Mouse (Mus musculus): ENCODE measurements around the gene Zfp105. TPM values are rescaled to one million over a fixed set of nuclear protein-coding genes. Genes with fewer than 3 reads are reported as not detected.
A peak's percentile ranks its signal among the peaks of the same experiment; 100 is the strongest.

Zfp105 gene
- polyA plus RNA-seq, 1 experiment = 0.23 TPM

DNA sequence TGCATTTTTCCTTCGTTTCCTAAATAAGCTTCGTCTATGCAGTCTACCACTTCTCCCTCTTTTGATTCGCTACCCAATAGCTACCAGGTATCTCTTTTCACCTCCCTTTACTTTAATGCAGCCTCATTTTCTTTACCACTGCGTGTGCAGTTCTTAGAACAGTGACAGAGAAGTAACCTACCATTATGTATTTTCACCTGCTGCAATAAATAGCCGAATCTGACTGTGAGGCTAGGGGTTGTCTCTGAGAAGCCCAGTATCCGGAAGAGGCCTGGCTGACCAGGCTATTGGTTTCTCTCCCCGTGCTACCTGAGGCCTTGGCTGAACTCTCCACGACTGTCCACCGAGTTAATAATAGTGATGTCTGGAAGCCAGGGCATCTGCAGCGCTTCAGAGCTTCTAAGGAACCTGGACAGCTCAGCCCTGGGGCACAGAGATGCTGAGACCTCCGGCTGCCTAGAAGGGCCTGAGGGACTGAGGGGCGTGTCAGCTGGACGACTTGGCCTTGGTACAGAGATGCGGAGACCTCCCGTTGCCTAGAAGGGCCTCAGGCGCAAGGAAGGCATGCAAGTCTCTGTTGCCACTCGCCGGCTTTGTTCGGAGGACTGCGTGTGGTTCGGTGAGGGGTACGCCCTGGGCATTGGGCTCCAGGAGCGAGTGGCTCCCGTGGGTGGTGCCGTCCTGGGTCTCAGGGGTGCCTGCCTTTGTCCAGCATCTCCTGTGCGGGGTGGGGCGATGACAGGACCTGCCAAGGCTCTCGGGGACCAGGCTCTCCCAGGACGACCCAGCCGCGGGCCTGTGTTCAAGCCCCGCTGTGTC, 19.9 kb upstream of the Zfp105 start:
- H3K27me3 ChIP-seq (ENCODE audit: control insufficient read depth, insufficient read depth, low read length) = no peaks in the 10 kb centered on the region
- H3K36me3 ChIP-seq (ENCODE audit: control insufficient read depth, insufficient read depth, low read length) = no peaks in the 10 kb centered on the region
- no peak overlapping the region for H3K4me3 ChIP-seq (ENCODE audit: control insufficient read depth, insufficient read depth, low read length)
- DNase-seq = no peak
- no peaks in the 10 kb centered on the region for H3K4me1 ChIP-seq (replicated peaks; ENCODE audit: control insufficient read depth, insufficient read depth, low read length)
- WGBS = 37% methylated on average over 32 of the region's 32 CpGs
- TF ChIP-seq POLR2A (IDR thresholded peaks at IDR 0.05; ENCODE audit: control insufficient read depth, extremely low read depth, insufficient read depth, low read length, poor library complexity) = no peak
- TF ChIP-seq CTCF (IDR thresholded peaks at IDR 0.05; ENCODE audit: borderline replicate concordance, control insufficient read depth, extremely low read depth, insufficient read depth, low read length, poor library complexity) = no peak
- no peak overlapping the region for H3K27ac ChIP-seq (ENCODE audit: control insufficient read depth, insufficient read depth, low read length)

GRCm38 (mm10) chr9:122922436-122922835, 436 bp upstream of the Zfp105 start:
- H3K27me3 ChIP-seq (ENCODE audit: control insufficient read depth, insufficient read depth, low read length) = peaks cover 13% of the 10 kb centered on the region
- no peaks in the 10 kb centered on the region for H3K4me1 ChIP-seq (replicated peaks; ENCODE audit: control insufficient read depth, insufficient read depth, low read length)
- TF ChIP-seq POLR2A (IDR thresholded peaks at IDR 0.05; ENCODE audit: control insufficient read depth, extremely low read depth, insufficient read depth, low read length, poor library complexity) = no peak
- no peak overlapping the region for H3K27ac ChIP-seq (ENCODE audit: control insufficient read depth, insufficient read depth, low read length)
- WGBS = 46% methylated on average over 3 of the region's 3 CpGs
- H3K36me3 ChIP-seq (ENCODE audit: control insufficient read depth, insufficient read depth, low read length) = no peaks in the 10 kb centered on the region
- H3K4me3 ChIP-seq (ENCODE audit: control insufficient read depth, insufficient read depth, low read length) = no peak overlapping the region
- no peak for DNase-seq

- WGBS = 87% methylated on average over 3 of the region's 3 CpGs
- no peaks in the 10 kb centered on the region for H3K36me3 ChIP-seq (ENCODE audit: control insufficient read depth, insufficient read depth, low read length)
- no peak for TF ChIP-seq POLR2A (IDR thresholded peaks at IDR 0.05; ENCODE audit: control insufficient read depth, extremely low read depth, insufficient read depth, low read length, poor library complexity)
- no peak for TF ChIP-seq CTCF (IDR thresholded peaks at IDR 0.05; ENCODE audit: borderline replicate concordance, control insufficient read depth, extremely low read depth, insufficient read depth, low read length, poor library complexity)
These were observed 6.0 kb downstream of the Zfp105 start for GRCm38 (mm10) chr9:122928915-122929314.

DNA sequence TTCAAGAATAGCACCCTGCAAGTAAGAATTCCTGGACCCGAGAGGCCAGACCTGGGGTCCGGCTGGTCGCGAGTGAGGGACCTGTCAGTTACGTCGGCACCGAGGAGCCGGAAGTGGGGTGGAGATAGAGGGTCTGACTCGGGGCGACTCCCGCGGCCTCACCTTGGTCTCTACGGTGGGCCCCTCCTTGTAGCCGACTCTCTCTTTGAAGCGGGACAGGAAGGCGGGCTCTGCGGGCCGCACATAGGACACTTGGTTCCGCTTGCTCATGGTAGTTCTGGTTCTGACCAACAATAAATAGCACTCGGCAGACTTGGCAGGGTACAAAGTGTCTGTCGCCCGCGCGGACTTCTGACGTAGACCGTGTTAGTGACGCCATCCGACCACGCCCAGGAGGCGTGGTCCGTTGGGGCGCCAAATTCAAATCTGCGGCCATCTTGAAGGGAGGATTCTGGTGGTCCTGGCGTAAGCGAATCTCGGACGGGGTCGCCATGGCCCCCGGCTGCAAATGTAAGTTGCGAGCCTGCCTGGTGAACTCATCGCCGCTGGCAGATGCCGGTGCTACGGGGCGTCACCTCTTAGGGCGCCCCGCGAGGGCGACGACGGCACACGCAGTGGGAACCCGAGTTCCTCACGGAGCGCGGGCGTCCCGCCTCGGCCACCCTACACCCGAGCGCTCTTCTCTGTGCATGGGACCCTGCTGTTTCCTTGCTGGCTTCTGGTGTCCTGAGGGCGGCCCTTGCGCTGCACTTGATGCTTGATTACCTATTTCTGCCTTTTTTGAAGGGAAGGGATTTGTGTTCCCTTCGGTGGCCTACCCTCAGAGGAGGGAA, 28.0 kb downstream of the Zfp105 start, which contains the start of the genes 1110059G10Rik and Kif15:
Gene 1110059G10Rik, minus strand, starts transcription at position 358 of the 833 bp plus-strand sequence.
Gene Kif15, plus strand, starts transcription at position 404 of the 833 bp plus-strand sequence.
- DNase-seq = peak; percentile 91
- H3K36me3 ChIP-seq (ENCODE audit: control insufficient read depth, insufficient read depth, low read length) = peaks cover 12% of the 10 kb centered on the region; the same call in 1 of the 2 replicates
- WGBS = under 1% methylated on average over 64 of the region's 64 CpGs
- H3K4me1 ChIP-seq (replicated peaks; ENCODE audit: control insufficient read depth, insufficient read depth, low read length) = no peaks in the 10 kb centered on the region; the same call in 1 of the 2 replicates
- no peaks in the 10 kb centered on the region for H3K27me3 ChIP-seq (ENCODE audit: control insufficient read depth, insufficient read depth, low read length)
- H3K27ac ChIP-seq (ENCODE audit: control insufficient read depth, insufficient read depth, low read length) = no peak within 1 kb of the TSS
- TF ChIP-seq CTCF (IDR thresholded peaks at IDR 0.05; ENCODE audit: borderline replicate concordance, control insufficient read depth, extremely low read depth, insufficient read depth, low read length, poor library complexity) = peak; percentile 60; the same call in 1 of the 2 replicates
- peak; percentile 65; the same call in 1 of the 2 replicates for TF ChIP-seq POLR2A (IDR thresholded peaks at IDR 0.05; ENCODE audit: control insufficient read depth, extremely low read depth, insufficient read depth, low read length, poor library complexity)
- peak within 1 kb of the TSS; percentile 76 for H3K4me3 ChIP-seq (ENCODE audit: control insufficient read depth, insufficient read depth, low read length)

More at GRCm38 (mm10) chr9:122928915-122929314, 6.0 kb downstream of the Zfp105 start:
- Histone ChIP-seq H3K27me3 (ENCODE audit: control insufficient read depth, insufficient read depth, low read length) (peaks cover under 1% of the 10 kb centered on the region), H3K4me3 (ENCODE audit: control insufficient read depth, insufficient read depth, low read length) (no peak overlapping the region), H3K4me1 (replicated peaks; ENCODE audit: control insufficient read depth, insufficient read depth, low read length) (no peaks in the 10 kb centered on the region), H3K27ac (ENCODE audit: control insufficient read depth, insufficient read depth, low read length) (no peak overlapping the region)
- DNase-seq = no peak

Other genes with a start within 250 kb of the Zfp105 start
- gene Topaz1, start 175.7 kb upstream of the Zfp105 start, polyA plus RNA-seq (2012; rRNA removed) = not detected in 2 replicates
- 3.6 and 4.5 TPM in 2 replicates for gene Tcaim, start 117.5 kb upstream of the Zfp105 start, polyA plus RNA-seq (2012; rRNA removed)
- not detected in 2 replicates for gene Gm35549, start 79.0 kb upstream of the Zfp105 start, polyA plus RNA-seq (2012; rRNA removed)
- gene Zfp445, start 57.1 kb upstream of the Zfp105 start, polyA plus RNA-seq (2012; rRNA removed) = 55.0 and 56.2 TPM in 2 replicates
- 2.8 and 3.0 TPM in 2 replicates for gene Zkscan7, start 37.4 kb upstream of the Zfp105 start, polyA plus RNA-seq (2012; rRNA removed)
- gene 1110059G10Rik, start 27.9 kb downstream of the Zfp105 start, polyA plus RNA-seq (2012; rRNA removed) = 2.9 and 3.2 TPM in 2 replicates
- gene Kif15, start 28.0 kb downstream of the Zfp105 start, polyA plus RNA-seq (2012; rRNA removed) = 40.1 and 62.8 TPM in 2 replicates
- gene Tmem42, start 98.3 kb downstream of the Zfp105 start, polyA plus RNA-seq (2012; rRNA removed) = 15.7 and 18.5 TPM in 2 replicates
- gene Tgm4, start 111.7 kb downstream of the Zfp105 start, polyA plus RNA-seq (2012; rRNA removed) = 0.18 and 0.36 TPM in 2 replicates
- 173 and 229 TPM in 2 replicates for gene Zdhhc3, start 190.1 kb downstream of the Zfp105 start, polyA plus RNA-seq (2012; rRNA removed)
- 40.4 and 41.3 TPM in 2 replicates for gene Exosc7, start 190.1 kb downstream of the Zfp105 start, polyA plus RNA-seq (2012; rRNA removed)
- gene Clec3b, start 227.9 kb downstream of the Zfp105 start, polyA plus RNA-seq (2012; rRNA removed) = 19.2 and 20.0 TPM in 2 replicates

All from thymus, adult 2 months (tissue).